Mouse (Mus musculus) ES-E14 (cell line): ENCODE data around the gene Rims3.

Source experiments
- HCFC1 ChIP-seq: IDR thresholded peaks from 2 replicates; pipeline ENCODE4 v1.6.1; 2012; ENCODE audit warnings: low read length, inconsistent platforms, borderline replicate concordance; ENCODE audit not compliant: insufficient read depth
- MAFK ChIP-seq: IDR thresholded peaks from 2 replicates; pipeline ENCODE4 v1.6.1; 2014; ENCODE audit warnings: mild to moderate bottlenecking, low read depth, low read length, inconsistent platforms; ENCODE audit not compliant: insufficient read depth
- ZNF384 ChIP-seq: IDR thresholded peaks from 2 replicates; pipeline ENCODE4 v1.6.1; 2012; ENCODE audit warnings: low read depth, low read length, inconsistent platforms

DNA sequence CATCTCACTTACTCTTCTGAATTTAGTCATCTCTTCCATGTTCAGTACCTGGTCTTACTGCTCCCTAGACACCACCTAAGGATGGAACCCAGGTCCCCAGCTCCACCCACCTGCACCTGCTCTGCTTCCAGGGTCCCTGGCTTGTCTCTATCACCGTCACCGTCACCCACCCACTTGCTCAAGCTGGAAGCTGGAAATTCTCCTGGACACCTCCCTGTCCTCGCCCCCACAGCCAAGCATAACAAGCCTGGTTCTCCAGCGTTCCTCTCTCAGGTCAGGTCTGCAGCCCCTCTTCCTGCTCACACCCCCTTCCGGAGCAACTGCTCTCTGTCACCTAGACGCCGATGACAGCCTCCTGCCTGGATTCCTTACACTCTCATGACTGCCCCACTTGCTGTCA, 5.2 kb downstream of the Rims3 start:
- TF ChIP-seq MAFK = no peak
- no peak for TF ChIP-seq HCFC1
- TF ChIP-seq ZNF384 = no peak
